Comparison of ENCODE assay signal across 8 mouse cellular contexts in genomic region chr6:98089185-98089584, GRCm38 (mm10).
DNase-seq lines count a peak whose midpoint lies in the region; ATAC-seq and TF ChIP-seq lines count a peak whose summit lies in the region.

No protein-coding gene starts in this region.

- H3K27me3 ChIP-seq in Patski = peaks cover 53% of the 10 kb centered on the region

- TF ChIP-seq CTCF in layer of hippocampus, adult 2 months (conservative IDR thresholded peaks at IDR 0.05) = peak; percentile 81
- TF ChIP-seq CTCF in Patski (IDR thresholded peaks at IDR 0.05) = peak; percentile 68

- POLR2A ChIA-PET in Patski (lab: Charles Lee) = no interaction called here

- in situ Hi-C loops in Patski (cut with MboI; ENCODE audit: low pct_unique_long_range_greater_than_20kb) = no loop called here

- no peak overlapping the region for H3K27ac ChIP-seq in layer of hippocampus, adult 2 months

- CTCF ChIA-PET in Patski (lab: Charles Lee) = no interaction called here

- H3K4me3 ChIP-seq in layer of hippocampus, adult 2 months = no peak overlapping the region

- no peak for ATAC-seq in Patski

- peak; percentile 25 to 59 for DNase-seq in cerebellum, postnatal 14 days
- no peak for DNase-seq in cerebellum, adult 9-10 months
- DNase-seq in layer of hippocampus, adult 2 months (ENCODE audit: low spot score in 2 of 2) = peak in 1 of 2 experiments; percentile 46
- DNase-seq in layer of hippocampus, postnatal 14 days (ENCODE audit: low spot score in 2 of 2) = no peak
- no peak for DNase-seq in Patski (ENCODE audit: low read depth, low spot score)
- DNase-seq in induced T-regulatory cell, adult 2 months (ENCODE audit: low read depth) = peak; percentile 32
- DNase-seq in right cerebral cortex, adult 2 months (ENCODE audit: low spot score in 2 of 2) = peak; percentile 47 to 51
- DNase-seq in spleen, postnatal 4 days (ENCODE audit: low spot score in 2 of 2) = no peak

Comparison
In these comparisons a context has a peak if more than half of its experiments do, and no peak if none do; other contexts are left out.
1. DNase-seq: peak in cerebellum, postnatal 14 days (2 of 2), induced T-regulatory cell, adult 2 months (single experiment) and right cerebral cortex, adult 2 months (2 of 2); none in cerebellum, adult 9-10 months (single experiment), layer of hippocampus, postnatal 14 days (0 of 2), Patski (single experiment) and spleen, postnatal 4 days (0 of 2).